Mouse (Mus musculus): ENCODE data around the gene Glb1l. TPM values are rescaled to one million over a fixed set of nuclear protein-coding genes. Genes with fewer than 3 reads are reported as not detected.
A peak's percentile ranks its signal among the peaks of the same experiment; 100 is the strongest.

The Glb1l gene
- polyA plus RNA-seq (2015; fragmentation: Nextera tagmentation; extraction: Ambion mirVana), result 20.7 and 22.0 TPM in 2 replicates

GRCm38 (mm10) chr1:75210136-75211087 is at the start of gene Glb1l, which contains the start of gene Stk16:
TSS of gene Glb1l (minus strand) at chr1:75210813.
TSS of gene Stk16 (plus strand) at chr1:75210838.
- peak; percentile 96 for ATAC-seq
- H3K36me3 ChIP-seq (ENCODE audit: control insufficient read depth, insufficient read depth), result peaks cover 7% of the 10 kb centered on the region
- 0 out of 2 replicates have a peak, but pooled peaks cover 4% of the 10 kb centered on the region for H3K27me3 ChIP-seq (replicated peaks; ENCODE audit: control insufficient read depth, insufficient read depth, low read length)
- no peak within 1 kb of the TSS; the same call in 1 of the 2 replicates for H3K27ac ChIP-seq (ENCODE audit: low read length)
- H3K4me1 ChIP-seq (replicated peaks; ENCODE audit: control insufficient read depth, insufficient read depth, low read length), result peaks cover 31% of the 10 kb centered on the region
- H3K9me3 ChIP-seq (ENCODE audit: control insufficient read depth, low read length), result no peaks in the 10 kb centered on the region
- peak within 1 kb of the TSS; percentile 96 for H3K4me3 ChIP-seq (replicated peaks; ENCODE audit: low read length)
- peak within 1 kb of the TSS; percentile 92 for H3K9ac ChIP-seq (replicated peaks; ENCODE audit: low read depth, low read length)
- peak within 1 kb of the TSS; percentile 73 for H3K4me2 ChIP-seq (ENCODE audit: low read length)
- 5% methylated on average over 42 of the region's 42 CpGs for WGBS

GRCm38 (mm10) chr1:75255516-75256046 is 45.0 kb upstream of the Glb1l start:
- 73% methylated on average over 10 of the region's 10 CpGs for WGBS
- ATAC-seq, result no peak

GRCm38 (mm10) chr1:75254625-75255013 is 44.0 kb upstream of the Glb1l start:
- WGBS, result 46% methylated on average over 8 of the region's 8 CpGs
- 0 out of 2 replicates have a peak, but pooled peaks have one; percentile 2 for ATAC-seq

More at GRCm38 (mm10) chr1:75255516-75256046, 45.0 kb upstream of the Glb1l start:
- Histone ChIP-seq H3K27me3 (replicated peaks; ENCODE audit: control insufficient read depth, insufficient read depth, low read length) (no peaks in the 10 kb centered on the region; the same call in 1 of the 2 replicates), H3K9me3 (ENCODE audit: control insufficient read depth, low read length) (no peaks in the 10 kb centered on the region), H3K36me3 (ENCODE audit: control insufficient read depth, insufficient read depth) (no peaks in the 10 kb centered on the region), H3K9ac (replicated peaks; ENCODE audit: low read depth, low read length) (no peak overlapping the region), H3K4me2 (ENCODE audit: low read length) (no peak overlapping the region), H3K27ac (ENCODE audit: low read length) (no peak overlapping the region), H3K4me1 (replicated peaks; ENCODE audit: control insufficient read depth, insufficient read depth, low read length) (peaks cover 16% of the 10 kb centered on the region), H3K4me3 (replicated peaks; ENCODE audit: low read length) (no peak overlapping the region)

GRCm38 (mm10) chr1:75253849-75254624 is 43.4 kb upstream of the Glb1l start:
- WGBS, result 63% methylated on average over 16 of the region's 16 CpGs
- H3K27ac ChIP-seq (ENCODE audit: low read length), result no peak overlapping the region
- ATAC-seq, result 0 out of 2 replicates have a peak, but pooled peaks have one; percentile 11

More at GRCm38 (mm10) chr1:75254625-75255013, 44.0 kb upstream of the Glb1l start:
- Histone ChIP-seq H3K4me3 (replicated peaks; ENCODE audit: low read length) (no peak overlapping the region), H3K27me3 (replicated peaks; ENCODE audit: control insufficient read depth, insufficient read depth, low read length) (no peaks in the 10 kb centered on the region; the same call in 1 of the 2 replicates), H3K4me1 (replicated peaks; ENCODE audit: control insufficient read depth, insufficient read depth, low read length) (peaks cover 16% of the 10 kb centered on the region), H3K9me3 (ENCODE audit: control insufficient read depth, low read length) (no peaks in the 10 kb centered on the region), H3K27ac (ENCODE audit: low read length) (peak overlapping the region; percentile 26; the same call in 1 of the 2 replicates), H3K9ac (replicated peaks; ENCODE audit: low read depth, low read length) (no peak overlapping the region), H3K36me3 (ENCODE audit: control insufficient read depth, insufficient read depth) (no peaks in the 10 kb centered on the region), H3K4me2 (ENCODE audit: low read length) (no peak overlapping the region)

GRCm38 (mm10) chr1:75253029-75253428 is 42.4 kb upstream of the Glb1l start:
- Histone ChIP-seq H3K4me3 (replicated peaks; ENCODE audit: low read length) (no peak overlapping the region), H3K36me3 (ENCODE audit: control insufficient read depth, insufficient read depth) (no peaks in the 10 kb centered on the region), H3K9ac (replicated peaks; ENCODE audit: low read depth, low read length) (no peak overlapping the region), H3K27ac (ENCODE audit: low read length) (no peak overlapping the region), H3K9me3 (ENCODE audit: control insufficient read depth, low read length) (no peaks in the 10 kb centered on the region), H3K4me2 (ENCODE audit: low read length) (no peak overlapping the region), H3K27me3 (replicated peaks; ENCODE audit: control insufficient read depth, insufficient read depth, low read length) (no peaks in the 10 kb centered on the region), H3K4me1 (replicated peaks; ENCODE audit: control insufficient read depth, insufficient read depth, low read length) (peaks cover 18% of the 10 kb centered on the region)
- WGBS, result 82% methylated on average over 16 of the region's 16 CpGs
- ATAC-seq, result no peak

More at GRCm38 (mm10) chr1:75253849-75254624, 43.4 kb upstream of the Glb1l start:
- H3K4me2 ChIP-seq (ENCODE audit: low read length), result no peak overlapping the region
- no peaks in the 10 kb centered on the region for H3K9me3 ChIP-seq (ENCODE audit: control insufficient read depth, low read length)
- H3K4me1 ChIP-seq (replicated peaks; ENCODE audit: control insufficient read depth, insufficient read depth, low read length), result peaks cover 16% of the 10 kb centered on the region
- no peak overlapping the region for H3K9ac ChIP-seq (replicated peaks; ENCODE audit: low read depth, low read length)
- no peak overlapping the region for H3K4me3 ChIP-seq (replicated peaks; ENCODE audit: low read length)
- no peaks in the 10 kb centered on the region for H3K36me3 ChIP-seq (ENCODE audit: control insufficient read depth, insufficient read depth)
- no peaks in the 10 kb centered on the region; the same call in 1 of the 2 replicates for H3K27me3 ChIP-seq (replicated peaks; ENCODE audit: control insufficient read depth, insufficient read depth, low read length)

- Histone ChIP-seq H3K27me3 (replicated peaks; ENCODE audit: control insufficient read depth, insufficient read depth, low read length) (no peaks in the 10 kb centered on the region), H3K4me3 (replicated peaks; ENCODE audit: low read length) (no peak overlapping the region), H3K9ac (replicated peaks; ENCODE audit: low read depth, low read length) (no peak overlapping the region), H3K9me3 (ENCODE audit: control insufficient read depth, low read length) (no peaks in the 10 kb centered on the region), H3K4me2 (ENCODE audit: low read length) (no peak overlapping the region), H3K36me3 (ENCODE audit: control insufficient read depth, insufficient read depth) (no peaks in the 10 kb centered on the region), H3K4me1 (replicated peaks; ENCODE audit: control insufficient read depth, insufficient read depth, low read length) (peaks cover 20% of the 10 kb centered on the region), H3K27ac (ENCODE audit: low read length) (no peak overlapping the region)
- 78% methylated on average over 13 of the region's 13 CpGs for WGBS
- no peak for ATAC-seq
These were observed 41.7 kb upstream of the Glb1l start for GRCm38 (mm10) chr1:75252308-75252707.

GRCm38 (mm10) chr1:75251112-75251970 is 40.7 kb upstream of the Glb1l start:
- no peak overlapping the region for H3K9ac ChIP-seq (replicated peaks; ENCODE audit: low read depth, low read length)
- H3K27ac ChIP-seq (ENCODE audit: low read length), result no peak overlapping the region
- peaks cover 20% of the 10 kb centered on the region for H3K4me1 ChIP-seq (replicated peaks; ENCODE audit: control insufficient read depth, insufficient read depth, low read length)
- no peaks in the 10 kb centered on the region for H3K36me3 ChIP-seq (ENCODE audit: control insufficient read depth, insufficient read depth)
- ATAC-seq, result peak; percentile 32
- peak overlapping the region; percentile 11; the same call in 1 of the 2 replicates for H3K4me3 ChIP-seq (replicated peaks; ENCODE audit: low read length)
- WGBS, result 2% methylated on average over 22 of the region's 22 CpGs
- H3K4me2 ChIP-seq (ENCODE audit: low read length), result peak overlapping the region; percentile 48
- no peaks in the 10 kb centered on the region for H3K9me3 ChIP-seq (ENCODE audit: control insufficient read depth, low read length)
- H3K27me3 ChIP-seq (replicated peaks; ENCODE audit: control insufficient read depth, insufficient read depth, low read length), result no peaks in the 10 kb centered on the region

GRCm38 (mm10) chr1:75250498-75250897 is 39.9 kb upstream of the Glb1l start:
- peaks cover 20% of the 10 kb centered on the region for H3K4me1 ChIP-seq (replicated peaks; ENCODE audit: control insufficient read depth, insufficient read depth, low read length)
- H3K9ac ChIP-seq (replicated peaks; ENCODE audit: low read depth, low read length), result no peak overlapping the region
- ATAC-seq, result no peak
- WGBS, result 36% methylated on average over 3 of the region's 3 CpGs
- no peaks in the 10 kb centered on the region for H3K9me3 ChIP-seq (ENCODE audit: control insufficient read depth, low read length)
- no peaks in the 10 kb centered on the region for H3K27me3 ChIP-seq (replicated peaks; ENCODE audit: control insufficient read depth, insufficient read depth, low read length)
- no peak overlapping the region for H3K4me2 ChIP-seq (ENCODE audit: low read length)
- H3K36me3 ChIP-seq (ENCODE audit: control insufficient read depth, insufficient read depth), result no peaks in the 10 kb centered on the region
- H3K27ac ChIP-seq (ENCODE audit: low read length), result no peak overlapping the region
- no peak overlapping the region for H3K4me3 ChIP-seq (replicated peaks; ENCODE audit: low read length)
